Mouse (Mus musculus): ENCODE measurements around the gene Nkx6-1. TPM values are rescaled to one million over a fixed set of nuclear protein-coding genes. Genes with fewer than 3 reads are reported as not detected.

Gene Nkx6-1
- polyA plus RNA-seq, 1 experiment from 2014 or later, result 0.15 TPM

DNA sequence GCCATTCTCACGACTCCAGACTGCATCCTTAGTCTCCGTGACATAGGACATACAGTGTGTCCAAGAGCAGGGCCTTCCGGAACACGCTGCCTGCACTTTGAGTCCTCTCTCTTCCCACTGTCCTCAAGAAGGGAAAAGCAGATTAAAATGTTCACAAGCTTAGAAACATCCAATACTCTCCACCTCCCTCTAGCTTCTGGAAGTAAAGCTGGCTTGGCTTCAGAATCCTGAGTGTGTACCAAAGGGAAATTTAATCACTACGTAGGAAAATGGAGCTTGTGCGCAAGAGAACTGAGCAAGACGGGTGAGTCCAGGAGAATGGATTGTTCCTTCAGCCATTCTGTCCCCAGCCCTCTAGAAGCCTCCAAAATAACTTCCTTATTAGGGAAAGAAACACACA, 9.4 kb downstream of the Nkx6-1 start:
- no peak for DNase-seq (ENCODE audit: low spot score)
- H3K9ac ChIP-seq (ENCODE audit: low read length), result no peak overlapping the region
- 15% methylated on average over 7 of the region's 7 CpGs for WGBS

GRCm38 (mm10) chr5:101647726-101648686, 16.8 kb downstream of the Nkx6-1 start:
- WGBS, result 2% methylated on average over 53 of the region's 53 CpGs
- Histone ChIP-seq H3K27me3 (replicated peaks; ENCODE audit: control insufficient read depth, insufficient read depth, low read length) (peaks cover 77% of the 10 kb centered on the region), H3K27ac (ENCODE audit: low read depth, low read length) (no peak overlapping the region), H3K4me2 (ENCODE audit: low read length) (no peak overlapping the region), H3K4me3 (ENCODE audit: low read depth, low read length) (no peak overlapping the region), H3K4me1 (ENCODE audit: control insufficient read depth, insufficient read depth, low read length) (no peaks in the 10 kb centered on the region), H3K36me3 (ENCODE audit: control insufficient read depth, insufficient read depth, low read length) (no peaks in the 10 kb centered on the region), H3K9ac (ENCODE audit: low read length) (no peak overlapping the region), H3K9me3 (replicated peaks; ENCODE audit: control insufficient read depth, low read length) (no peaks in the 10 kb centered on the region; the same call in 1 of the 2 replicates)
- DNase-seq (ENCODE audit: low spot score) (no peak), ATAC-seq (no peak)

More for the DNA sequence above, 9.4 kb downstream of the Nkx6-1 start:
- Histone ChIP-seq H3K4me1 (ENCODE audit: control insufficient read depth, insufficient read depth, low read length) (no peaks in the 10 kb centered on the region), H3K27me3 (replicated peaks; ENCODE audit: control insufficient read depth, insufficient read depth, low read length) (peaks cover 77% of the 10 kb centered on the region), H3K4me2 (ENCODE audit: low read length) (no peak overlapping the region), H3K9me3 (replicated peaks; ENCODE audit: control insufficient read depth, low read length) (no peaks in the 10 kb centered on the region; the same call in 1 of the 2 replicates), H3K4me3 (ENCODE audit: low read depth, low read length) (no peak overlapping the region), H3K36me3 (ENCODE audit: control insufficient read depth, insufficient read depth, low read length) (no peaks in the 10 kb centered on the region), H3K27ac (ENCODE audit: low read depth, low read length) (no peak overlapping the region)
- ATAC-seq, result no peak

GRCm38 (mm10) chr5:101646961-101647575, 17.7 kb downstream of the Nkx6-1 start:
- Histone ChIP-seq H3K36me3 (ENCODE audit: control insufficient read depth, insufficient read depth, low read length) (no peaks in the 10 kb centered on the region), H3K27ac (ENCODE audit: low read depth, low read length) (no peak overlapping the region), H3K4me1 (ENCODE audit: control insufficient read depth, insufficient read depth, low read length) (no peaks in the 10 kb centered on the region), H3K27me3 (replicated peaks; ENCODE audit: control insufficient read depth, insufficient read depth, low read length) (peaks cover 79% of the 10 kb centered on the region), H3K9ac (ENCODE audit: low read length) (no peak overlapping the region), H3K4me3 (ENCODE audit: low read depth, low read length) (no peak overlapping the region), H3K9me3 (replicated peaks; ENCODE audit: control insufficient read depth, low read length) (no peaks in the 10 kb centered on the region; the same call in 1 of the 2 replicates), H3K4me2 (ENCODE audit: low read length) (no peak overlapping the region)
- WGBS, result 27% methylated on average over 20 of the region's 20 CpGs
- ATAC-seq (no peak), DNase-seq (ENCODE audit: low spot score) (no peak)

DNA sequence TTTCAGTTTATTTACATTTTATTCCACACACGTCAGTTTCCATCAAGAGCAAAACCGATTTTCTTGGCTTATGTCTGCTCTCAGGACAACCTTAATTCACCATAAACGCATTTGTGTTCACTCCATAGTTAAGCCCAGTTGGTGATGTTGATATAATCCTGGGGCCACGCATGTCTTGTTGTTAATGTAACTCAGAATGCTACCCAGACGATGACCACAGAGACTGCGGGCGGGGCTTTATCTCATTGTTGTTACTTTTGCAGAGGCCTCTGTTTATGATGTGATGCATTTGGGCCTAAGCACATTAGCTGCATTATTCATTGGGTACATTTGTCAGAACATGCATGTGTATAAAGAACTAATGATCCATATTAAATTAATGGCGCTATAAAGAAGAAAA, 19.7 kb downstream of the Nkx6-1 start:
- Histone ChIP-seq H3K9ac (ENCODE audit: low read length) (no peak overlapping the region), H3K4me2 (ENCODE audit: low read length) (no peak overlapping the region), H3K9me3 (replicated peaks; ENCODE audit: control insufficient read depth, low read length) (no peaks in the 10 kb centered on the region), H3K36me3 (ENCODE audit: control insufficient read depth, insufficient read depth, low read length) (no peaks in the 10 kb centered on the region), H3K27me3 (replicated peaks; ENCODE audit: control insufficient read depth, insufficient read depth, low read length) (peaks cover 66% of the 10 kb centered on the region), H3K4me1 (ENCODE audit: control insufficient read depth, insufficient read depth, low read length) (no peaks in the 10 kb centered on the region), H3K4me3 (ENCODE audit: low read depth, low read length) (no peak overlapping the region), H3K27ac (ENCODE audit: low read depth, low read length) (no peak overlapping the region)
- ATAC-seq, result no peak
- WGBS, result 81% methylated on average over 8 of the region's 8 CpGs
- DNase-seq (ENCODE audit: low spot score), result no peak

DNA sequence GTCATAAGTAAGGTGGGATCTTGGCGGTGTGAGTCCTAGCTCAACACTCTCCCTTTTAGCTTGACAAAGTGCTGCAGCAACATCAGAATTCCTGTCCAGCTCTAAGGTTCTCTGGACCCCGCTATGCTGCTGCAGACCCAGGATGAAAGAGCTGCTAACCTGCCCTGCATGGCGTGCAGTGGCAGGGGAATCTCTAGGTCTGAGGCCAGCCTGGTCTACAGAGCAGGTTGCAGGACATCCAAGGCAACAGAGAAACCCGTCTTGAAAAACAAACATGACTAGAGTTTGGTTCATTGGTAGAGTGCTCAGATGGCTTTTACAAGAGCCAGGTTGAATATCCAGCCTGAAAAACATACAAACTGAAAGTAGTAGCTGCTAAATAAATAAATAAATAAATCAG, 26.7 kb downstream of the Nkx6-1 start:
- Histone ChIP-seq H3K4me3 (ENCODE audit: low read depth, low read length) (no peak overlapping the region), H3K9me3 (replicated peaks; ENCODE audit: control insufficient read depth, low read length) (no peaks in the 10 kb centered on the region), H3K36me3 (ENCODE audit: control insufficient read depth, insufficient read depth, low read length) (no peaks in the 10 kb centered on the region), H3K4me2 (ENCODE audit: low read length) (no peak overlapping the region), H3K27me3 (replicated peaks; ENCODE audit: control insufficient read depth, insufficient read depth, low read length) (peaks cover 9% of the 10 kb centered on the region), H3K27ac (ENCODE audit: low read depth, low read length) (no peak overlapping the region), H3K9ac (ENCODE audit: low read length) (no peak overlapping the region), H3K4me1 (ENCODE audit: control insufficient read depth, insufficient read depth, low read length) (no peaks in the 10 kb centered on the region)
- DNase-seq (ENCODE audit: low spot score) (no peak), ATAC-seq (no peak)
- WGBS, result 86% methylated on average over 4 of the region's 4 CpGs

Other genes with a start within 250 kb of the Nkx6-1 start
- 3.9 and 4.0 TPM in 2 replicates for gene Cds1, start 100.1 kb upstream of the Nkx6-1 start, polyA plus RNA-seq (2014; fragmentation: Nextera tagmentation; extraction: Ambion mirVana)

Data from forebrain, embryonic 14.5 days (tissue).